Mouse (Mus musculus): Measurements from ENCODE around the gene Gbx2.

DNA sequence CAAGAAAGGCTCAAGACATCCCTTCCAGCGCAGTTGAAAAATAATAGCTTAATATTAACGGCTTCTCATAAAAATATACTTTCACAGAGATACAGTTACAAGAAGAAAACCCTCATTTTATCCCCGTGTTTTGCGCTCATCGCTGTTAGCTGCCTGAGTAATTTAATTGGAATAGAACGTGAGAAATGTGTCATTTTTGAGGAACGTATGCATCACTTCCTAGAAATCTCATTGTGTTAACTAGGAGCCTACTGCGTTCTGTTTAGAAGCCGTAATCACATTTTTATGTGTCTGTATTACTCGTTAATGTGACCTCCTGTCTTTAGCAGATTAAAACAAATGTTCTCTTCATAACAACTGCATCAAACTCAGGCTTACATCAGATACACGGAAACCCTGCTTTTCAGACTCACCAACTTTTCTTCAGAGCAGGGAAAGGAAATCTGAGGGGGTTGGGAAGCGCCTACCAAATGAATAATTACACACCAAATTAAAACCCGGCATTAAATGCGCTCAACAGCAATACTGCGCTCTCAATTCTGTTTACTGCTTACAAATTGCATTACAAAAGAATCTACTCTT is 11.5 kb upstream of the Gbx2 start:
- TF ChIP-seq CTCF (IDR thresholded peaks at IDR 0.05; ENCODE audit: low read depth) (no peak), EP300 (IDR thresholded peaks at IDR 0.05; ENCODE audit: low read depth) (no peak)
